Mouse (Mus musculus): ENCODE results near the gene Slc25a13. TPM values are rescaled to one million over a fixed set of nuclear protein-coding genes. Genes with fewer than 3 reads are reported as not detected.

Slc25a13 gene
- polyA plus RNA-seq, 1 experiment from 2014 or later: 167 TPM

DNA sequence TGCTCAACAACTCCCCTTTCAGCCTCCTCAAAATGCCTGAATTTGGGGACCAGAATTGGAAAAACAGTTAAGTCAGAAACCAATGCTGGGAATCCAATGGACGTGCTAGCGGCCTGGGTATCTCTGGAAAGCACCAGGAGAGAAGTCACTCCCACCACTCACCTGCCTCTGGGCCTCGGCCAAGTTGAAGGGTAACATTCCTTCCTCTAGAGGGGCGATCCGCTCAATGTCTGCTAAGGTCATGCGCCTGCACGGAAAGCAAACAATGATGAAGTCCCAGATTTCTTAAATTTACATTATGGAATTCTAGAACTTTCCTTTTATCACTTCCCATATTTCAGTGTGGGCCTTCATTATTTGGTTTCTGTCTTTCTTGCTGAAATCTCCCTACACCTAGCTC lies 103.2 kb downstream of the Slc25a13 start:
- ATAC-seq (no peak), DNase-seq (no peak)
- no peaks in the 10 kb centered on the region for H3K4me1 ChIP-seq (ENCODE audit: insufficient read depth)
- no peak for TF ChIP-seq EP300 (IDR thresholded peaks at IDR 0.05; ENCODE audit: low read depth)
- TF ChIP-seq CTCF (IDR thresholded peaks at IDR 0.05; ENCODE audit: low read depth): no peak
- no peaks in the 10 kb centered on the region for H3K9me3 ChIP-seq (ENCODE audit: low read length)
- no peak overlapping the region for H3K9ac ChIP-seq (replicated peaks)
- peaks cover 32% of the 10 kb centered on the region for H3K36me3 ChIP-seq (replicated peaks; ENCODE audit: insufficient read depth, low read length)
- no peak overlapping the region for H3K4me2 ChIP-seq (ENCODE audit: low read depth, low read length)
- 87% methylated on average over 7 of the region's 7 CpGs for WGBS (ENCODE audit: insufficient replicate concordance)
- H3K4me3 ChIP-seq (ENCODE audit: low read depth, low read length): no peak overlapping the region
- no peak overlapping the region for H3K27ac ChIP-seq (ENCODE audit: low read depth)
- no peaks in the 10 kb centered on the region for H3K27me3 ChIP-seq (ENCODE audit: insufficient read depth, low read length)

- Histone ChIP-seq H3K4me1 (ENCODE audit: insufficient read depth) (no peaks in the 10 kb centered on the region), H3K9ac (replicated peaks) (no peak overlapping the region), H3K4me2 (ENCODE audit: low read depth, low read length) (no peak overlapping the region), H3K27ac (ENCODE audit: low read depth) (no peak overlapping the region), H3K4me3 (ENCODE audit: low read depth, low read length) (no peak overlapping the region), H3K36me3 (replicated peaks; ENCODE audit: insufficient read depth, low read length) (peaks cover 31% of the 10 kb centered on the region), H3K9me3 (ENCODE audit: low read length) (no peaks in the 10 kb centered on the region), H3K27me3 (ENCODE audit: insufficient read depth, low read length) (no peaks in the 10 kb centered on the region)
- DNase-seq (no peak), ATAC-seq (no peak)
- TF ChIP-seq EP300 (IDR thresholded peaks at IDR 0.05; ENCODE audit: low read depth) (no peak), CTCF (IDR thresholded peaks at IDR 0.05; ENCODE audit: low read depth) (no peak)
- 66% methylated on average over 10 of the region's 10 CpGs for WGBS (ENCODE audit: insufficient replicate concordance)
Observed at GRCm38 (mm10) chr6:6112767-6113528, 104.0 kb downstream of the Slc25a13 start.

DNA sequence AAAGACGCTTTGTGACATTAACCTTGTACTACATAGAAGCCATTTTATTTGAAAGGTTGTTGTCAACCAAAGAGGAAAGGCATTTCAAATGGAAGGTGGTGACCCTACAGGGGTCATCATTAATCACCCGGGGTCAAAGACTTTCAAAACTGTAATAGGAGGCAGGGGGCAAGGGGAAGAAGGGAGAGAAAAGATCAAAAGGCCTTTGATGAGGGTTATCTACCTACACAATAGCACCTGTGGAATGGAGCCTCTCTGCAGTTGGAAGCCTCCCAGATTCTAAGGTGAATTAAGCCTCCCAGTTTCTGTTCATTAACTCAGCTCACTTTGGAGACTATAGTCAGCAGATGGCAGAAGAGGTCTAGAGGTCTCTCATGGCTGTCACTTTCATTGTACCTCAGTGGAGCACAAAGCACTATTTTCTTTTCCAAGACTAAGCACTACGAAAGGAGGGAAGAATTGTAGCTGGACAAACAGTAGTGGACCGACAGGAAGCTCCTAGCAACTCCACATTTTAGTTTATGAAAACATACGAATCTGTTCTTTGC lies 109.5 kb downstream of the Slc25a13 start:
- H3K4me3 ChIP-seq (ENCODE audit: low read depth, low read length): no peak overlapping the region
- TF ChIP-seq CTCF (IDR thresholded peaks at IDR 0.05; ENCODE audit: low read depth) (peak; percentile 16; the same call in 1 of the 2 replicates), EP300 (IDR thresholded peaks at IDR 0.05; ENCODE audit: low read depth) (no peak)
- WGBS (ENCODE audit: insufficient replicate concordance): 78% methylated on average over 5 of the region's 5 CpGs
- no peaks in the 10 kb centered on the region for H3K4me1 ChIP-seq (ENCODE audit: insufficient read depth)
- H3K9me3 ChIP-seq (ENCODE audit: low read length): no peaks in the 10 kb centered on the region
- peaks cover 28% of the 10 kb centered on the region for H3K36me3 ChIP-seq (replicated peaks; ENCODE audit: insufficient read depth, low read length)
- H3K27ac ChIP-seq (ENCODE audit: low read depth): no peak overlapping the region
- no peaks in the 10 kb centered on the region for H3K27me3 ChIP-seq (ENCODE audit: insufficient read depth, low read length)
- H3K9ac ChIP-seq (replicated peaks): no peak overlapping the region
- no peak for DNase-seq
- ATAC-seq: no peak
- H3K4me2 ChIP-seq (ENCODE audit: low read depth, low read length): no peak overlapping the region

- Histone ChIP-seq H3K36me3 (replicated peaks; ENCODE audit: insufficient read depth, low read length) (peaks cover 22% of the 10 kb centered on the region; the same call in 1 of the 2 replicates), H3K9ac (replicated peaks) (no peak overlapping the region), H3K4me2 (ENCODE audit: low read depth, low read length) (no peak overlapping the region), H3K4me1 (ENCODE audit: insufficient read depth) (no peaks in the 10 kb centered on the region), H3K27me3 (ENCODE audit: insufficient read depth, low read length) (no peaks in the 10 kb centered on the region), H3K27ac (ENCODE audit: low read depth) (no peak overlapping the region), H3K9me3 (ENCODE audit: low read length) (no peaks in the 10 kb centered on the region), H3K4me3 (ENCODE audit: low read depth, low read length) (no peak overlapping the region)
- 87% methylated on average over 9 of the region's 9 CpGs for WGBS (ENCODE audit: insufficient replicate concordance)
- DNase-seq (no peak), ATAC-seq (no peak)
- TF ChIP-seq CTCF (IDR thresholded peaks at IDR 0.05; ENCODE audit: low read depth) (no peak), EP300 (IDR thresholded peaks at IDR 0.05; ENCODE audit: low read depth) (no peak)
Observed at GRCm38 (mm10) chr6:6105586-6105985, 111.4 kb downstream of the Slc25a13 start.

GRCm38 (mm10) chr6:6103469-6103868 lies 113.5 kb downstream of the Slc25a13 start:
- DNase-seq (no peak), ATAC-seq (no peak)
- H3K36me3 ChIP-seq (replicated peaks; ENCODE audit: insufficient read depth, low read length): peaks cover 21% of the 10 kb centered on the region; the same call in 1 of the 2 replicates
- H3K9ac ChIP-seq (replicated peaks): no peak overlapping the region
- no peaks in the 10 kb centered on the region for H3K27me3 ChIP-seq (ENCODE audit: insufficient read depth, low read length)
- WGBS (ENCODE audit: insufficient replicate concordance): 78% methylated on average over 2 of the region's 2 CpGs
- H3K9me3 ChIP-seq (ENCODE audit: low read length): no peaks in the 10 kb centered on the region
- H3K27ac ChIP-seq (ENCODE audit: low read depth): no peak overlapping the region
- H3K4me3 ChIP-seq (ENCODE audit: low read depth, low read length): no peak overlapping the region
- no peak overlapping the region for H3K4me2 ChIP-seq (ENCODE audit: low read depth, low read length)
- TF ChIP-seq EP300 (IDR thresholded peaks at IDR 0.05; ENCODE audit: low read depth): no peak
- no peak for TF ChIP-seq CTCF (IDR thresholded peaks at IDR 0.05; ENCODE audit: low read depth)
- H3K4me1 ChIP-seq (ENCODE audit: insufficient read depth): no peaks in the 10 kb centered on the region

DNA sequence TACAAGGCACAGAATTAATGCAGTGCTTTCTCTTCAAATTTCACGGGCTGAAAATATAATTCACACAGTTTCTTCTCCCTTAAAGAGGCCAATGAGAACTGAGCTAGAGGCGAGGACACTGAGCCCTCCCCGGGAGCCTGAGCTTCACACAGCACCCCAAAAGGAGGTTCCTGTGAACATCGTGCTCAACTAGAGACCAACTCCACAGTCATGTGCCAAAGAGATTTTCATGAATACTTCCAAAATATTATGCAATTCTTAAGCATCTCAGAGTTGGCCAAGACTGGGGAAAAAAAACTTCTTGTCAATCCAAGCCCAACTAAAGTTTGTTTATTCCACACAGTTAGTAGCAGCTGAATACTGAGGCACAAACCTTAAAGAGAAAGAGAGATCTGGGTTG lies 115.4 kb downstream of the Slc25a13 start:
- Histone ChIP-seq H3K4me2 (ENCODE audit: low read depth, low read length) (no peak overlapping the region), H3K4me1 (ENCODE audit: insufficient read depth) (no peaks in the 10 kb centered on the region), H3K4me3 (ENCODE audit: low read depth, low read length) (no peak overlapping the region), H3K36me3 (replicated peaks; ENCODE audit: insufficient read depth, low read length) (peaks cover 19% of the 10 kb centered on the region), H3K9ac (replicated peaks) (no peak overlapping the region), H3K27ac (ENCODE audit: low read depth) (no peak overlapping the region), H3K27me3 (ENCODE audit: insufficient read depth, low read length) (no peaks in the 10 kb centered on the region), H3K9me3 (ENCODE audit: low read length) (no peaks in the 10 kb centered on the region)
- DNase-seq: no peak
- 81% methylated on average over 4 of the region's 4 CpGs for WGBS (ENCODE audit: insufficient replicate concordance)
- TF ChIP-seq EP300 (IDR thresholded peaks at IDR 0.05; ENCODE audit: low read depth) (no peak), CTCF (IDR thresholded peaks at IDR 0.05; ENCODE audit: low read depth) (no peak)
- ATAC-seq: no peak
